ENCODE assay signal across 8 mouse cellular contexts in genomic region chr5:64599865-64600288, GRCm38 (mm10).
DNase-seq lines count a peak whose midpoint lies in the region; ATAC-seq and TF ChIP-seq lines count a peak whose summit lies in the region.

No protein-coding gene starts in this region.

- TF ChIP-seq CTCF in intestine, postnatal 0 days (IDR thresholded peaks at IDR 0.05; ENCODE audit: low read depth), result no peak

- H3K9ac ChIP-seq in intestine, postnatal 0 days (ENCODE audit: low read depth, low read length), result no peak overlapping the region
- no peak overlapping the region for H3K9ac ChIP-seq in lung, embryonic 15.5 days

- no peak overlapping the region for H3K4me3 ChIP-seq in intestine, postnatal 0 days (ENCODE audit: low read depth, low read length)
- peak overlapping the region; percentile 10; the same call in 1 of the 2 replicates for H3K4me3 ChIP-seq in lung, embryonic 15.5 days

- no peaks in the 10 kb centered on the region for H3K9me3 ChIP-seq in intestine, postnatal 0 days (ENCODE audit: control insufficient read depth)
- no peaks in the 10 kb centered on the region for H3K9me3 ChIP-seq in lung, embryonic 15.5 days

- peak; percentile 70 for DNase-seq in embryo, embryonic 10 days (ENCODE audit: low spot score)
- DNase-seq in embryo, embryonic 9.5 days (ENCODE audit: extremely low spot score), result no peak
- DNase-seq in R1 (ENCODE audit: low read depth, low spot score) (peak; percentile 54), adipocyte (ENCODE audit: low spot score) (no peak)
- peak; percentile 51 for DNase-seq in forelimb bud, embryonic 11.5 days (ENCODE audit: low read depth, low spot score)
- DNase-seq in spleen, postnatal 36 days (ENCODE audit: low spot score in 2 of 2), result peak; percentile 79 to 84

- 0 out of 2 replicates have a peak, but pooled peaks cover 12% of the 10 kb centered on the region for H3K4me1 ChIP-seq in intestine, postnatal 0 days (replicated peaks; ENCODE audit: control insufficient read depth, insufficient read depth, low read length)
- H3K4me1 ChIP-seq in lung, embryonic 15.5 days, result peaks cover 25% of the 10 kb centered on the region

- H3K36me3 ChIP-seq in intestine, postnatal 0 days (ENCODE audit: control insufficient read depth, insufficient read depth), result no peaks in the 10 kb centered on the region
- no peaks in the 10 kb centered on the region for H3K36me3 ChIP-seq in lung, embryonic 15.5 days

- WGBS in intestine, postnatal 0 days, result 57% methylated on average over 13 of the region's 13 CpGs
- 23% methylated on average over 13 of the region's 13 CpGs for WGBS in lung, embryonic 15.5 days

- H3K27ac ChIP-seq in intestine, postnatal 0 days (ENCODE audit: low read depth, low read length), result 0 out of 2 replicates have a peak overlapping the region, but pooled peaks have one; percentile 2
- H3K27ac ChIP-seq in lung, embryonic 15.5 days, result peak overlapping the region; percentile 75

- no peak for ATAC-seq in intestine, postnatal 0 days
- ATAC-seq in lung, embryonic 15.5 days (ENCODE audit: borderline replicate concordance, extremely low read depth, low FRiP score, low TSS enrichment), result peak; percentile 58; the same call in 1 of the 2 replicates

- H3K27me3 ChIP-seq in intestine, postnatal 0 days (replicated peaks; ENCODE audit: control insufficient read depth, insufficient read depth, low read length), result no peaks in the 10 kb centered on the region
- no peaks in the 10 kb centered on the region for H3K27me3 ChIP-seq in lung, embryonic 15.5 days

- H3K4me2 ChIP-seq in intestine, postnatal 0 days (replicated peaks; ENCODE audit: low read depth), result no peak overlapping the region; the same call in 1 of the 2 replicates
- H3K4me2 ChIP-seq in lung, embryonic 15.5 days, result peak overlapping the region; percentile 44

Comparison
In these comparisons a context has a peak if more than half of its experiments do, and no peak if none do; other contexts are left out.
1. DNase-seq: peak in embryo, embryonic 10 days (single experiment), R1 (single experiment), forelimb bud, embryonic 11.5 days (single experiment) and spleen, postnatal 36 days (2 of 2); none in embryo, embryonic 9.5 days (single experiment) and adipocyte (single experiment).